Mouse (Mus musculus) cortical plate, adult 2 months (tissue): ENCODE results near the gene Pcsk7.

ENCODE experiments used
- CTCF ChIP-seq: fragments of 200-500 bp; IDR thresholded peaks from 2 replicates; pipeline ENCODE4 v1.5.1; 2011; ENCODE audit warnings: mild to moderate bottlenecking, control low read depth, low read length; ENCODE audit not compliant: insufficient read depth; ENCODE audit errors: extremely low read depth
- POLR2A ChIP-seq: fragments of 200-500 bp; IDR thresholded peaks from 2 replicates; pipeline ENCODE4 v1.6.1; 2011; ENCODE audit warnings: mild to moderate bottlenecking, low read length, control low read depth; ENCODE audit not compliant: insufficient read depth; ENCODE audit errors: extremely low read depth

GRCm38 (mm10) chr9:45955107-45955963 lies 49.0 kb downstream of the Pcsk7 start, which contains the start of gene Sidt2:
- TF ChIP-seq CTCF (no peak), POLR2A (no peak)
